ENCODE assay signal across 8 mouse cellular contexts in the genomic region with DNA sequence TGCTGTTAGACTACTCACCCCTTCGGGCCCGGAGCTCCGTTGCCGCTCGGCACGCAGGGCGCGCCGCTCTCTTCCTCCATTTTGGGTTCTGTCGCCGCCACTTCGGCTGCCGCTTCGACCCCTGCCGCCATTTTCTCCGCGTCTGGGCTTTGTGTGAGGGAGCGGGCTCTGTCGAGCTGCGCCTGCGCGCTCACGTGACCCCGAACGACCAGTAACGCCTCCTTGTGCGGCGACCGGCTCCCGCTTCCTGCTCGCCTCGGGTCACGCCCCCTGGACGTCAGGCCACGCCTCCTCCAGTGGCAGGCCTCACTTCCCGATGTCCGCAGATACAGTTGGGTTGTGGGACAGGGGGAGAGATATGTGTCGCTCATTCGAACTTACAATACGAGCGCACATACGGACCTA. TPM values are rescaled to one million over a fixed set of nuclear protein-coding genes. Genes with fewer than 3 reads are reported as not detected.
DNase-seq lines count a peak whose midpoint lies in the region; ATAC-seq lines count a peak whose summit lies in the region.

No protein-coding gene starts in this region.

- peaks cover 9% of the 10 kb centered on the region for H3K36me3 ChIP-seq in heart, embryonic 14.5 days (ENCODE audit: control insufficient read depth, insufficient read depth, low read length)
- H3K36me3 ChIP-seq in liver, embryonic 13.5 days: peaks cover 56% of the 10 kb centered on the region
- no peaks in the 10 kb centered on the region for H3K36me3 ChIP-seq in stomach, embryonic 16.5 days (ENCODE audit: control insufficient read depth, insufficient read depth, low read length)

- 0 out of 2 replicates have a peak, but pooled peaks cover 10% of the 10 kb centered on the region for H3K4me1 ChIP-seq in brown adipose tissue, adult 24 weeks (ENCODE audit: control insufficient read depth, insufficient read depth, insufficient read length, low read length)
- peaks cover 3 to 41% of the 10 kb centered on the region in 2 experiments; a peak in 3 of 4 replicates for H3K4me1 ChIP-seq in heart, embryonic 14.5 days (ENCODE audit: control insufficient read depth in 2 of 2, insufficient read depth in 2 of 2, low read length in 2 of 2)
- H3K4me1 ChIP-seq in liver, embryonic 13.5 days (replicated peaks): peaks cover 51% of the 10 kb centered on the region
- H3K4me1 ChIP-seq in stomach, embryonic 16.5 days (ENCODE audit: control insufficient read depth, insufficient read depth, low read length): peaks cover 22% of the 10 kb centered on the region

- H3K9me3 ChIP-seq in heart, embryonic 14.5 days (ENCODE audit: control insufficient read depth, low read length): no peaks in the 10 kb centered on the region
- H3K9me3 ChIP-seq in liver, embryonic 13.5 days (replicated peaks): no peaks in the 10 kb centered on the region
- no peaks in the 10 kb centered on the region for H3K9me3 ChIP-seq in stomach, embryonic 16.5 days (replicated peaks; ENCODE audit: control insufficient read depth, low read length)

- under 1% methylated on average over 42 of the region's 42 CpGs for whole genome bisulfite sequencing in heart, embryonic 14.5 days
- under 1% methylated on average over 42 of the region's 42 CpGs for WGBS in liver, embryonic 13.5 days (ENCODE audit: insufficient replicate concordance)
- WGBS in stomach, embryonic 16.5 days: under 1% methylated on average over 42 of the region's 42 CpGs

- peak overlapping the region; percentile 96 for H3K9ac ChIP-seq in heart, embryonic 14.5 days (ENCODE audit: low read length)
- H3K9ac ChIP-seq in liver, embryonic 13.5 days: peak overlapping the region; percentile 92
- H3K9ac ChIP-seq in stomach, embryonic 16.5 days (ENCODE audit: low read length): peak overlapping the region; percentile 97

- H3K4me2 ChIP-seq in heart, embryonic 14.5 days (ENCODE audit: low read length): peak overlapping the region; percentile 96
- H3K4me2 ChIP-seq in liver, embryonic 13.5 days: peak overlapping the region; percentile 95
- H3K4me2 ChIP-seq in stomach, embryonic 16.5 days (ENCODE audit: low read depth, low read length): peak overlapping the region; percentile 86

- peak; percentile 100 for DNase-seq in CD4-positive, CD25-positive, alpha-beta regulatory T cell, adult 2 months (ENCODE audit: low read depth, low spot score)
- peak; percentile 49 for DNase-seq in fat pad, adult 2 months (ENCODE audit: extremely low read depth, low read depth, low spot score)
- peak; percentile 99 for DNase-seq in kidney, postnatal 14 days
- DNase-seq in liver, embryonic 13.5 days: peak; percentile 97
- DNase-seq in neural tube, embryonic 10.5 days (ENCODE audit: extremely low spot score, low spot score): peak; percentile 94

- H3K27me3 ChIP-seq in heart, embryonic 14.5 days (ENCODE audit: control insufficient read depth, insufficient read depth, low read length): no peaks in the 10 kb centered on the region
- H3K27me3 ChIP-seq in liver, embryonic 13.5 days: no peaks in the 10 kb centered on the region
- H3K27me3 ChIP-seq in stomach, embryonic 16.5 days (ENCODE audit: control insufficient read depth, insufficient read depth, low read length): no peaks in the 10 kb centered on the region

- peak overlapping the region; percentile 84 for H3K4me3 ChIP-seq in brown adipose tissue, adult 24 weeks (ENCODE audit: insufficient read depth, low read depth, low read length)
- H3K4me3 ChIP-seq in heart, embryonic 14.5 days (ENCODE audit: control insufficient read depth in 1 of 2, insufficient read depth in 1 of 2, low read depth in 1 of 2, low read length in 2 of 2): peak overlapping the region; percentile 74 to 96
- H3K4me3 ChIP-seq in liver, embryonic 13.5 days (replicated peaks): peak overlapping the region; percentile 77
- H3K4me3 ChIP-seq in stomach, embryonic 16.5 days (replicated peaks; ENCODE audit: low read length): peak overlapping the region; percentile 85

- ATAC-seq in heart, embryonic 14.5 days (ENCODE audit: insufficient number of reproducible peaks, insufficient read depth, low FRiP score, low read depth): peak; percentile 99
- peak; percentile 94 for ATAC-seq in liver, embryonic 13.5 days (ENCODE audit: low read depth)
- ATAC-seq in stomach, embryonic 16.5 days (ENCODE audit: insufficient read depth, low FRiP score): peak; percentile 99

- H3K27ac ChIP-seq in brown adipose tissue, adult 24 weeks (replicated peaks; ENCODE audit: low read depth, low read length): peak overlapping the region; percentile 89
- H3K27ac ChIP-seq in heart, embryonic 14.5 days (replicated peaks in 1 of 2; ENCODE audit: control insufficient read depth in 1 of 2, insufficient read depth in 1 of 2, low read depth in 2 of 2, low read length in 2 of 2): peak overlapping the region; percentile 95 to 97
- H3K27ac ChIP-seq in liver, embryonic 13.5 days: peak overlapping the region; percentile 89
- peak overlapping the region; percentile 91 for H3K27ac ChIP-seq in stomach, embryonic 16.5 days (ENCODE audit: low read length)

RNA-seq across cellular contexts. Expression of gene Hnrnpm, which starts 1.4 kb away (rescaled TPM):
- 130 and 183 TPM in 2 replicates for polyA plus RNA-seq in brown adipose tissue, adult 24 weeks (2012; ENCODE audit: insufficient read depth, insufficient read length, missing spikeins)
- 185 and 197 TPM in 2 replicates for polyA plus RNA-seq in heart, embryonic 14.5 days (2014; fragmentation: Nextera tagmentation; extraction: Ambion mirVana)
- 160 and 237 TPM in 2 replicates for polyA plus RNA-seq in liver, embryonic 13.5 days (2015; fragmentation: Nextera tagmentation; extraction: Ambion mirVana)
- polyA plus RNA-seq in stomach, embryonic 16.5 days (2015; fragmentation: Nextera tagmentation; extraction: Ambion mirVana): 281 and 295 TPM in 2 replicates

RNA-seq across cellular contexts. Expression of gene March2, which starts 33.2 kb away (rescaled TPM):
- polyA plus RNA-seq in brown adipose tissue, adult 24 weeks (2012; ENCODE audit: insufficient read depth, insufficient read length, missing spikeins): 132 and 147 TPM in 2 replicates
- 71.0 and 85.3 TPM in 2 replicates for polyA plus RNA-seq in heart, embryonic 14.5 days (2014; fragmentation: Nextera tagmentation; extraction: Ambion mirVana)
- 214 and 231 TPM in 2 replicates for polyA plus RNA-seq in liver, embryonic 13.5 days (2015; fragmentation: Nextera tagmentation; extraction: Ambion mirVana)
- polyA plus RNA-seq in stomach, embryonic 16.5 days (2015; fragmentation: Nextera tagmentation; extraction: Ambion mirVana): 56.0 and 58.8 TPM in 2 replicates

RNA-seq across cellular contexts. Expression of gene Pram1, which starts 47.4 kb away (rescaled TPM):
- 0.59 TPM in 1 of 2 replicates, not detected in the other for polyA plus RNA-seq in brown adipose tissue, adult 24 weeks (2012; ENCODE audit: insufficient read depth, insufficient read length, missing spikeins)
- polyA plus RNA-seq in heart, embryonic 14.5 days (2014; fragmentation: Nextera tagmentation; extraction: Ambion mirVana): 0.49 and 0.69 TPM in 2 replicates
- polyA plus RNA-seq in liver, embryonic 13.5 days (2015; fragmentation: Nextera tagmentation; extraction: Ambion mirVana): 0.63 and 0.76 TPM in 2 replicates
- 1.0 and 1.1 TPM in 2 replicates for polyA plus RNA-seq in stomach, embryonic 16.5 days (2015; fragmentation: Nextera tagmentation; extraction: Ambion mirVana)

RNA-seq across cellular contexts. Expression of gene Zfp414, which starts 56.4 kb away (rescaled TPM):
- polyA plus RNA-seq in brown adipose tissue, adult 24 weeks (2012; ENCODE audit: insufficient read depth, insufficient read length, missing spikeins): 13.6 and 15.9 TPM in 2 replicates
- polyA plus RNA-seq in heart, embryonic 14.5 days (2014; fragmentation: Nextera tagmentation; extraction: Ambion mirVana): 48.4 and 51.5 TPM in 2 replicates
- polyA plus RNA-seq in liver, embryonic 13.5 days (2015; fragmentation: Nextera tagmentation; extraction: Ambion mirVana): 22.2 and 24.2 TPM in 2 replicates
- polyA plus RNA-seq in stomach, embryonic 16.5 days (2015; fragmentation: Nextera tagmentation; extraction: Ambion mirVana): 32.7 and 45.7 TPM in 2 replicates

Comparison
In these comparisons a context has a peak if more than half of its experiments do, and no peak if none do; other contexts are left out.
1. Peak in every context shown above with its lines: DNase-seq, ATAC-seq, H3K4me3 ChIP-seq and H3K27ac ChIP-seq.
2. DNase-seq: peak in every context shown above with its lines; median percentile 100 in CD4-positive, CD25-positive, alpha-beta regulatory T cell, adult 2 months; 99 in kidney, postnatal 14 days; 97 in liver, embryonic 13.5 days; 94 in neural tube, embryonic 10.5 days; 49 in fat pad, adult 2 months.